Mouse (Mus musculus) left cerebral cortex, postnatal 10 days (tissue): ENCODE measurements around the gene Trim63. TPM values are rescaled to one million over a fixed set of nuclear protein-coding genes. Genes with fewer than 3 reads are reported as not detected.

Experiments used
- DNase-seq, 2 experiments: peaks; one replicate each; pipeline ENCODE4 v3.0.0; 2021 to 2022; ENCODE audit warnings: low spot score in 2 of 2, mixed read lengths in 1 of 2; ENCODE audit errors: extremely low spot score in 1 of 2
- intact Hi-C: fragments of 180-260 bp; cut with DNase I; formaldehyde crosslinking; loops from one replicate; pipeline ENCODE4 v1.15.1; 2025
- total RNA-seq, 2 experiments: library from RNA; stranded (reverse); gene quantifications; 2 replicates each; pipeline ENCODE4 v1.2.3; 2021

Trim63 gene
- total RNA-seq, 2 experiments from 2014 or later, result 0.66 to 0.87 TPM

GRCm38 (mm10) chr4:134296523-134296922 lies 18.4 kb upstream of the Trim63 start:
- intact Hi-C loops, result loop anchor here (10.0 kb wide), 1 partner anchor 58 kb away; no protein-coding TSS in a partner anchor
- no peak for DNase-seq

- intact Hi-C loops, result loop anchor here (10.0 kb wide), 1 partner anchor 57 kb away; no protein-coding TSS in a partner anchor
- DNase-seq, result no peak
Measured at GRCm38 (mm10) chr4:134297369-134297768, 17.6 kb upstream of the Trim63 start.

- DNase-seq, result no peak
- intact Hi-C loops, result loop anchor here (10.0 kb wide), 1 partner anchor 56 kb away; no protein-coding TSS in a partner anchor
Measured at GRCm38 (mm10) chr4:134298626-134299497, 16.1 kb upstream of the Trim63 start.

- no peak for DNase-seq
- intact Hi-C loops, result loop anchor here (10.0 kb wide), 1 partner anchor 55 kb away; no protein-coding TSS in a partner anchor
Measured at GRCm38 (mm10) chr4:134299498-134299810, 15.5 kb upstream of the Trim63 start.

- DNase-seq, result no peak
- intact Hi-C loops, result no loop called here
Measured at GRCm38 (mm10) chr4:134300316-134300715, 14.6 kb upstream of the Trim63 start.

- no peak for DNase-seq
- intact Hi-C loops, result no loop called here
Measured at GRCm38 (mm10) chr4:134302084-134302483, 12.8 kb upstream of the Trim63 start.

GRCm38 (mm10) chr4:134306963-134307362 lies 8.0 kb upstream of the Trim63 start:
- DNase-seq, result no peak
- intact Hi-C loops, result no loop called here

- intact Hi-C loops, result no loop called here
- peak; percentile 59 to 89 for DNase-seq
Measured at GRCm38 (mm10) chr4:134307367-134308072, 7.4 kb upstream of the Trim63 start.

- intact Hi-C loops, result no loop called here
- no peak for DNase-seq
Measured at GRCm38 (mm10) chr4:134310106-134310505, 4.8 kb upstream of the Trim63 start.

- intact Hi-C loops, result no loop called here
- no peak for DNase-seq
Measured at GRCm38 (mm10) chr4:134310656-134311055, 4.3 kb upstream of the Trim63 start.

- intact Hi-C loops, result no loop called here
- DNase-seq, result no peak
Measured at GRCm38 (mm10) chr4:134311784-134312183, 3.1 kb upstream of the Trim63 start.

- intact Hi-C loops, result no loop called here
- no peak for DNase-seq
Measured at GRCm38 (mm10) chr4:134312341-134312740, 2.6 kb upstream of the Trim63 start.

GRCm38 (mm10) chr4:134312901-134313300 lies 2.0 kb upstream of the Trim63 start:
- intact Hi-C loops, result no loop called here
- DNase-seq, result peak in 1 of 2 experiments; percentile 39

GRCm38 (mm10) chr4:134314081-134314655 lies 752 bp upstream of the Trim63 start:
- DNase-seq, result no peak
- intact Hi-C loops, result no loop called here

- intact Hi-C loops, result no loop called here
- DNase-seq, result no peak
Measured at GRCm38 (mm10) chr4:134315470-134315869, 550 bp downstream of the Trim63 start.

- intact Hi-C loops, result no loop called here
- no peak for DNase-seq
Measured at GRCm38 (mm10) chr4:134316390-134316789, 1.5 kb downstream of the Trim63 start.

- no peak for DNase-seq
- intact Hi-C loops, result no loop called here
Measured at GRCm38 (mm10) chr4:134319074-134319473, 4.2 kb downstream of the Trim63 start.

GRCm38 (mm10) chr4:134319674-134320073 lies 4.8 kb downstream of the Trim63 start:
- DNase-seq, result no peak
- intact Hi-C loops, result loop anchor here (10.0 kb wide), 1 partner anchor 115 kb away; the partner anchor contains the start of gene Gm7534

GRCm38 (mm10) chr4:134321524-134321923 lies 6.6 kb downstream of the Trim63 start:
- intact Hi-C loops, result loop anchor here (10.0 kb wide), 1 partner anchor 117 kb away; the partner anchor contains the start of gene Gm7534
- DNase-seq, result no peak
